Mouse (Mus musculus): ENCODE measurements at regions not wholly inside any gene's neighbourhood (a gene's known extent, or its start where the extent isn't known, plus 50 kb on each side); places are given as distances from the start of the nearest gene placed in this dataset.

- no peaks in the 10 kb centered on the region for H3K9me3 ChIP-seq (ENCODE audit: control insufficient read depth, low read length)
- H3K27ac ChIP-seq, result no peak overlapping the region
- H3K9ac ChIP-seq (replicated peaks), result no peak overlapping the region
- H3K4me3 ChIP-seq (ENCODE audit: insufficient read depth in 1 of 2, low read depth in 2 of 2, low read length in 2 of 2), result no peak overlapping the region
- H3K27me3 ChIP-seq (ENCODE audit: control insufficient read depth, insufficient read depth, low read length), result no peaks in the 10 kb centered on the region
- no peak for DNase-seq (ENCODE audit: low read depth in 3 of 3, low spot score in 3 of 3)
- TF ChIP-seq EP300 (IDR thresholded peaks at IDR 0.05; ENCODE audit: low read depth), result no peak
- TF ChIP-seq CTCF (IDR thresholded peaks at IDR 0.05; ENCODE audit: low read depth), result no peak
- H3K36me3 ChIP-seq (replicated peaks; ENCODE audit: control insufficient read depth, insufficient read depth, low read depth), result no peaks in the 10 kb centered on the region
- H3K4me2 ChIP-seq (ENCODE audit: low read depth), result no peak overlapping the region
- ATAC-seq (ENCODE audit: insufficient read depth), result no peak
- H3K4me1 ChIP-seq (replicated peaks; ENCODE audit: control insufficient read depth in 2 of 2, insufficient read depth in 2 of 2, low read length in 1 of 2), result no peaks in the 10 kb centered on the region
These were observed 797.1 kb upstream of the Slit2 start for GRCm38 (mm10) chr5:47185868-47186267.

DNA sequence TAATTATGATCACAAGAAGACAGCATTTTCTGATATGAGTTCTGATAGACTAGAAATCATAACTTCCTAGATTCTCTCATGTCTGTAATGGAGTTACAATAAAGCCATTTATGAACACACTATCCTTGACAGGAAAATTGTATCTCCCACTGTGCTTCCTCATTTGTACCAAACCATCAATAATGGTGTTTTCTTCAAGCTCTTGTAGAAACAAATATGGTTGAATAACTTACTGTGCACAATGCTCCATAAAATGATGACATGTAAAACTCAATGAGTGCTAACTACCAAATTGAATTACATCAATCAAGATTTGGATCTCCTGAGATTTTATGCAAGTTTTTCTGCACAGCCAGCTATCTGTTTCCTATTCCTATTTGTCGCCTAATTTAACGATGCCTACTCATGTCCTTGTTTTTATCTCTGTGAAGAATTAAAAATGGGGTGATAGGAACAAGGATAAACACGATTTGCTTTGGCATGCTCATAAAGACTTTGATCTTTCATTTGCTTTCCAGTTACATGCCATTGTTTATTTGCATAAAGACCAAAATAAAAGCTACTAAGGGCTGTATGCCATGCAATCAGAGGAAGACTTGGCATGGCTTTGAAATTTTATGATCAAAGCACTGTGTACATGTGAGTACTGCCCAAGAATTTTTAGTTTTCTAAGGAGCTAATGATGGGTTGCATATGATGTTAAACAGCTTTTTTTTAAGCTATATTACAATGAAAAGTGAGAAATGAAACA is 780.6 kb upstream of the Slit2 start:
- H3K36me3 ChIP-seq (replicated peaks; ENCODE audit: control insufficient read depth, insufficient read depth, low read depth), result no peaks in the 10 kb centered on the region
- H3K4me2 ChIP-seq (ENCODE audit: low read depth), result no peak overlapping the region
- 54% methylated on average over 3 of the region's 3 CpGs for WGBS (ENCODE audit: insufficient replicate concordance)
- TF ChIP-seq EP300 (IDR thresholded peaks at IDR 0.05; ENCODE audit: low read depth), result no peak
- TF ChIP-seq CTCF (IDR thresholded peaks at IDR 0.05; ENCODE audit: low read depth), result no peak
- H3K27ac ChIP-seq, result no peak overlapping the region
- DNase-seq (ENCODE audit: low read depth in 3 of 3, low spot score in 3 of 3) (no peak), ATAC-seq (ENCODE audit: insufficient read depth) (no peak)
- no peak overlapping the region for H3K4me3 ChIP-seq (ENCODE audit: insufficient read depth in 1 of 2, low read depth in 2 of 2, low read length in 2 of 2)
- no peaks in the 10 kb centered on the region for H3K9me3 ChIP-seq (ENCODE audit: control insufficient read depth, low read length)
- H3K27me3 ChIP-seq (ENCODE audit: control insufficient read depth, insufficient read depth, low read length), result no peaks in the 10 kb centered on the region
- no peaks in the 10 kb centered on the region for H3K4me1 ChIP-seq (replicated peaks; ENCODE audit: control insufficient read depth in 2 of 2, insufficient read depth in 2 of 2, low read length in 1 of 2)
- H3K9ac ChIP-seq (replicated peaks), result no peak overlapping the region

DNA sequence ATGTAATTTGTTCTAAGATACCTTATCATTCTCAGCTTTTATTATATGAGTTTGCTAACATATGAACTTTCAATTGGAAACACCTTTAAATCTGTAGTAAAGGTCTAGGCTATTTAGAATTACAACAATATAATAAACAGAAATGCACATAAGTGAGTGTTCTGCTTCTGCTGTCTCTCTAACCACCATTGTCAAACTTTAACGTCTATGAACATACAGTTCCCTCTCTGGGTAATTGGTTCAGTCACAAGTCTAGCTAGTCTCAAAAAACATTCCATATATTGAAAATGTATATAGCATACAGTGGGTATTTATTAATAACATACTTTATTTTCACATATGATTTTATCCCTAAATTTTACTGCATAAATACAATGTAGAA is 780.0 kb upstream of the Slit2 start:
- TF ChIP-seq EP300 (IDR thresholded peaks at IDR 0.05; ENCODE audit: low read depth) (no peak), CTCF (IDR thresholded peaks at IDR 0.05; ENCODE audit: low read depth) (no peak)
- Histone ChIP-seq H3K9ac (replicated peaks) (no peak overlapping the region), H3K27me3 (ENCODE audit: control insufficient read depth, insufficient read depth, low read length) (no peaks in the 10 kb centered on the region), H3K4me3 (ENCODE audit: insufficient read depth in 1 of 2, low read depth in 2 of 2, low read length in 2 of 2) (no peak overlapping the region), H3K27ac (no peak overlapping the region), H3K36me3 (replicated peaks; ENCODE audit: control insufficient read depth, insufficient read depth, low read depth) (no peaks in the 10 kb centered on the region), H3K4me2 (ENCODE audit: low read depth) (no peak overlapping the region), H3K4me1 (replicated peaks; ENCODE audit: control insufficient read depth in 2 of 2, insufficient read depth in 2 of 2, low read length in 1 of 2) (no peaks in the 10 kb centered on the region), H3K9me3 (ENCODE audit: control insufficient read depth, low read length) (no peaks in the 10 kb centered on the region)
- DNase-seq (ENCODE audit: low read depth in 3 of 3, low spot score in 3 of 3), result no peak
- no peak for ATAC-seq (ENCODE audit: insufficient read depth)
- WGBS (ENCODE audit: insufficient replicate concordance), result 61% methylated on average over 1 of the region's 1 CpGs

GRCm38 (mm10) chr5:47210542-47210941 is 772.4 kb upstream of the Slit2 start:
- 65% methylated on average over 1 of the region's 1 CpGs for WGBS (ENCODE audit: insufficient replicate concordance)
- no peak overlapping the region for H3K27ac ChIP-seq
- no peak overlapping the region for H3K9ac ChIP-seq (replicated peaks)
- no peaks in the 10 kb centered on the region for H3K9me3 ChIP-seq (ENCODE audit: control insufficient read depth, low read length)
- H3K36me3 ChIP-seq (replicated peaks; ENCODE audit: control insufficient read depth, insufficient read depth, low read depth), result no peaks in the 10 kb centered on the region
- ATAC-seq (ENCODE audit: insufficient read depth), result no peak
- no peaks in the 10 kb centered on the region for H3K27me3 ChIP-seq (ENCODE audit: control insufficient read depth, insufficient read depth, low read length)
- no peak overlapping the region for H3K4me3 ChIP-seq (ENCODE audit: insufficient read depth in 1 of 2, low read depth in 2 of 2, low read length in 2 of 2)
- no peak for TF ChIP-seq EP300 (IDR thresholded peaks at IDR 0.05; ENCODE audit: low read depth)
- TF ChIP-seq CTCF (IDR thresholded peaks at IDR 0.05; ENCODE audit: low read depth), result no peak
- no peak for DNase-seq (ENCODE audit: low read depth in 3 of 3, low spot score in 3 of 3)
- no peaks in the 10 kb centered on the region for H3K4me1 ChIP-seq (replicated peaks; ENCODE audit: control insufficient read depth in 2 of 2, insufficient read depth in 2 of 2, low read length in 1 of 2)
- H3K4me2 ChIP-seq (ENCODE audit: low read depth), result no peak overlapping the region

DNA sequence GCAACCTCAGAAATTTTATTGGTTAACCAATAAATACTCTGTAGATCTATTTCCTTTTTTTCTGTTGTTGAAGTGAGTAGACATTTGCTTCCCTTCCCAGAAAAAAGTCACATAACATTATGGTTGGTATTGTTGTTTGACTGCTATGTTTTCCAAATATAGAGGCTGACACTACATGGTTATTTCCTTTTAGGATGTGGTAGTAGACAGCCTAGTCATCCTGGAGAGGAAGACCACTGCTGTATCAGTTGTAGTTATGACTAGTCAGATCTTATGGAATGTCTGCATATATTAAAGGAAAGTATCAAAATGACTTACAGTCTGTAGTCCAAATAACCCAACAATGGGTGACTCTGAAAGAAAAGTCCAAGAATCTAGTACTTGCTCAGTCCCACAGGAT is 767.5 kb upstream of the Slit2 start:
- no peaks in the 10 kb centered on the region for H3K36me3 ChIP-seq (replicated peaks; ENCODE audit: control insufficient read depth, insufficient read depth, low read depth)
- ATAC-seq (ENCODE audit: insufficient read depth), result no peak
- H3K9ac ChIP-seq (replicated peaks), result no peak overlapping the region
- no peak for TF ChIP-seq CTCF (IDR thresholded peaks at IDR 0.05; ENCODE audit: low read depth)
- TF ChIP-seq EP300 (IDR thresholded peaks at IDR 0.05; ENCODE audit: low read depth), result no peak
- no peaks in the 10 kb centered on the region for H3K9me3 ChIP-seq (ENCODE audit: control insufficient read depth, low read length)
- DNase-seq (ENCODE audit: low read depth in 3 of 3, low spot score in 3 of 3), result no peak
- no peaks in the 10 kb centered on the region for H3K4me1 ChIP-seq (replicated peaks; ENCODE audit: control insufficient read depth in 2 of 2, insufficient read depth in 2 of 2, low read length in 1 of 2)
- no peak overlapping the region for H3K4me3 ChIP-seq (ENCODE audit: insufficient read depth in 1 of 2, low read depth in 2 of 2, low read length in 2 of 2)
- H3K27ac ChIP-seq, result no peak overlapping the region
- H3K27me3 ChIP-seq (ENCODE audit: control insufficient read depth, insufficient read depth, low read length), result no peaks in the 10 kb centered on the region
- no peak overlapping the region for H3K4me2 ChIP-seq (ENCODE audit: low read depth)
